Mouse (Mus musculus): Measurements from ENCODE around the gene Pde4d.

The Pde4d gene

DNA sequence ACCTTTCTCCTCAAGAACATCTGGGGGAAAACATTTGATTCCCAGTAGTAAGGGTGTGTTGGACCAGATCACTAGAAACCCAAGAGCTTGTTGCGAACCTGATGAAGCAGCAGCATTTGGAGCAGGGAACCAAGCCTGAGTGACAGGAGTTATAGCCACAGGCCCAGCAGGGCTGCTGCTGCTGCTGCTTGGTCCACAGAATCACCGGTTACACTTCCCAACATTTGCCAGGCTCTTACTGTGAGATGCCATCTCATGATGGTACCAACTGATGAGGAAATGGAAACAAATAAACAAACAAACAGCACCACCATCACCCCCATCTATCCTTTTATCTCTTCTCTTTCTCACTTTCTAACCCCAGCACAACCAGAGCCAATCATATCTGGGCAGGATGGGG is 979.8 kb downstream of the Pde4d start:
- in situ Hi-C loops (cut with MboI; ENCODE audit: unreplicated experiment in 2 of 2) = no loop called here

DNA sequence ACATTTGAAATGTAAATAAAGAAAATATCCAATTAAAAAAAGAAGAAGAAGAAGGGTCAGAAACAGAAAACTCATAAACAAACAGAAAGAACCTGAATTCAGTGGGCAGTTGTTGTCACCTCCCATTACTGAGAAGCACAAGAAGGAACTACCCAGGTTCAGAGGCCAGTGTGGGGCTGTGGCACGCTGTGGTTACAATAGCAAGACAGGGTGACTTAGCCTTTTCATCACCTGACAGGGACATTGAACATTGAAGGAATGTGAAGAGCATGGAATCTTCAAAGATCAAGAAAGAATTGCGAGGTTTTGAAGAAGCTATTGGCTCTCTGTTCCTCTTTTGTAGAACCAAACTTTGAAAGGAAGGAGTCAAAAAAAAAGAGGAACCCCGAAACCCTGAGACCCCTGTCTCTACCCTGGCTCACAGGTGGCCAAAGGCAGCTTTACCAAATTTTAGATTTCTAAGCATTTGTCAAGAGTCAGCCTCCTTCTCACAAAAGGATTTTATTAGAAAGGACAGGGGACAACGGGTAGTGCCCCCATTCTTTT is 987.6 kb downstream of the Pde4d start:
- in situ Hi-C loops (cut with MboI; ENCODE audit: unreplicated experiment in 2 of 2) = no loop called here

DNA sequence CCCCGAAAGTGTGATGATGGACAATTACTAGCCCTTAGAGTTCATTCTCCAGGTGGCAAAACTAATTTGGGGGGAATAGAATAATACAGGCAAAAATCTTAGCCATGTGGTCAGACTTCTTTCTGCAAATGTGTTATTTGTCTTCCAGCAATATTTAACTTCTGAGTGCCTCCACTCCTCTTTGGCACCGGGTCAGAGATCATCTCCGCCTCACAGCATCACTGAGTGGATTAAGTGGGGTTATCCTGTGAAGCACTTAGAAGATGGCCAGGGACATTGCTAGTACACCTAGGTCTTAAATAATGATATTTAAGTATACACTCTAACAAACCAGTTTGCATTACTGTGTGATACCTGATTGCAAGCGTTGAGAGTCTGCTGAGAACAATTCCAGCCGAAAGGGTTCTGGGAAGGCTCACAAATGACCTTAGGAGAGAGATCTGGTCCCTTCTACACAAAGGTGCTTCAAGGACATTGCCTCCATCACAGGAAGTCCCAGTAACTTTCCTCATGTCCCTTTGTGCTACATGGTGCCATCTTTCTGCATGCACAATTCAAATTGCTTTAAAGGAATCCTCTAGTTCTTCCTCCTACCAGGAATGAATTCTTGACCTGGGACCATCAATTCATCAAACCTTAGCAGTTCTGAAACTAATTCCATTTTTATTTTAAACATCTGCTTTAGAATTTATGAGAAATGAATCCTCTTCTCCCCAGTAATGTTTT is 989.9 kb downstream of the Pde4d start:
- in situ Hi-C loops (cut with MboI; ENCODE audit: unreplicated experiment in 2 of 2) = no loop called here

DNA sequence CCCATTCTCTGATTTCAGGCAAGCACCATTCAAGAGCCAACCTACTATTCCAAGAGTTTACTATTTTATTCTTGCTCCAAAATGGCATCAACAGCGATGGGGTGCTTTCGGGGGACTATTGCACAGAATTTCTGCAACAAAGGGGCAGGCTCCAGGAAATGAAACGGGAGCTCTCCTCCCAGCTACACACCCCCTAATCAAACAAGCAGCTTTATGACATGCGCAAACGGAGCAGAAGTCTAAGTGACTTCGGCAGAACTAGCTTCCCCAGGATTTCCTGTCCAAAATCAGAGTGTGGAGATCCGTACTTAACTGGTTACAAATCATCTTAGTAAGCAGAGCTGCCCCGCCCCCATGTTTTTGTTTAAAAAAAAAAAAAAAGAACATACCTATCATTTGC is 990.6 kb downstream of the Pde4d start:
- in situ Hi-C loops (cut with MboI; ENCODE audit: unreplicated experiment in 2 of 2) = no loop called here

DNA sequence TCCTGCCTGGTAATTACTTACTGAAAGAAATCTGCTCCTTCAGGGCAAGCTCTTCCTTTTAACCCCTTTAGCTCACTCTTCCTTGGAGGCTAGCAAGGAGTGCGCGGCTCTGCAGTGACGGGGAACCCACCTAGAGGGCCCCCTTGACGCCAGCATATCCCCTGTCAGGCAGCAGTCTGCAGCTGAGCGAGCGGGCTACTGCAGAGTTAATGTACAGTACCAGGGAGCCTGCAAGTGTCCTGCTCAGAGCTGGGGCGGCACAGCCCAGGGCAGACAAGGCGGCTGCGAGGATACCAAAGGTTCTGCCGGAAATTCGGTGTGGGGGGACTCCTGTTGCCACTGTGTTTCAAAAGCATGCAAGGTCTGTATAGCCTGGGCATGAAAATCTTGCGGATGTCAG is 991.1 kb downstream of the Pde4d start:
- in situ Hi-C loops (cut with MboI; ENCODE audit: unreplicated experiment in 2 of 2) = no loop called here

DNA sequence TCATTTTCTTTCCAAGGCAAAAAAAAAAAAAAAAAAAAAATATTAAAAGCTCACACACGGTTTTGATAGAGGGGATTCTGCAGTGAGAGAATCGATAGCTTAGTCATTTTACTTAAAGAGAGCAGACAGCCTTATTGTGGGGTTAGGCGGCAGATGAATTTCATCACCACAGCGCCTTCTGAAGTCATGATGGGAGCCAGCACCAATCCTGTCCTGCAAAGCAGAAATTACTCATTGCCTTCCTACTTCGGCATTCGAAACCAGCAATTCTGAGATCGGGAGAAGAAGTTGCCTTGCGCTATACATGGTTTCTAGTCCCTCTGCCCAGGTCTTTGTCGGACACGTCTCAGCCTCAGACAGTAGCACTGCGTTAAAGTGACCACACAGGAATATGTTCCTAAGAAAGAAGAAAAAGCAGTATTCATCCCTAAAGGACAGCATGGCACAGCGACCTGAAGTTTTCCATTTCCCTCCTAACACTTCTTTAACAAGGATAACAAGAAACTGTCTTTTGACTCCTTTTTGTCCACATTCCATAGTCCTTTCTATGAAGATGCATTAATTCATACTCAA is 991.7 kb downstream of the Pde4d start:
- in situ Hi-C loops (cut with MboI; ENCODE audit: unreplicated experiment in 2 of 2) = no loop called here

DNA sequence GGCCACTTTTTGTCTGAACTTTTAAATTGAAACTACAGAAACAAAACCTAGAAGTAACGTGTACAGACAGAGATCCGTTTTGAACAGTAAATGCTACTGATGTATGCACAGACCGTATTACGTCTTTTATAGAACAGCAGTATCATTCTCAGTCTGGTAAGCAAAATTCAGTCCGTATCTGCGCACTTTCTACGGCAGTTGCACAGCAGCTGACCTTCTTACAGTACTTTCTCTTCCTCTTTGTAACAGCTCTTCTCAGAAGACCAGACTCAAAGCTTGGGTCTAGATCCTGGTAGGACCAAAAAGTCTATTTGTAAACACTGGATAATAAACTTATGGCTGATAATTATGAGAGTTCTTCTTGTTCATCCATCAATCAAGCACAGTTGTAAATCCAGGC is 996.4 kb downstream of the Pde4d start:
- in situ Hi-C loops (cut with MboI; ENCODE audit: unreplicated experiment in 2 of 2) = no loop called here

DNA sequence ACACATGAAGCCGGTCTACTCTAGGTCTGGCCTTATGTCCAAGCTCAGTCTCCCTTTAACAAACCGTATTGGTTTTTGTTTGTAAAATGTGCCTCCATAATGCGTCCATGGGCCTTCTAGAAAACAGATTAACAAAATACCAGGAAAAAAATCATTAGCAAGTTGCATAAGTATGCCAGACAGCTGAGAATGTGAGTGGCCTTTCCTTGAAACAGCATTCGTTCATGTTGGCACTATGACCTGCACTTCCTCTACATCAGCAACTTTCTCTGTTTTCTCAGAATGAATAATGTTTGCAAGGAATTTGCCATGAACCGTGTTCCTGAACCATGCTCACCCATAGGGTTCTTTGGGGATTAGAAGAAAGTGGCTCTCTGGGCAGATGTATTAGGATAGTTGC is 998.4 kb downstream of the Pde4d start:
- in situ Hi-C loops (cut with MboI; ENCODE audit: unreplicated experiment in 2 of 2) = no loop called here

DNA sequence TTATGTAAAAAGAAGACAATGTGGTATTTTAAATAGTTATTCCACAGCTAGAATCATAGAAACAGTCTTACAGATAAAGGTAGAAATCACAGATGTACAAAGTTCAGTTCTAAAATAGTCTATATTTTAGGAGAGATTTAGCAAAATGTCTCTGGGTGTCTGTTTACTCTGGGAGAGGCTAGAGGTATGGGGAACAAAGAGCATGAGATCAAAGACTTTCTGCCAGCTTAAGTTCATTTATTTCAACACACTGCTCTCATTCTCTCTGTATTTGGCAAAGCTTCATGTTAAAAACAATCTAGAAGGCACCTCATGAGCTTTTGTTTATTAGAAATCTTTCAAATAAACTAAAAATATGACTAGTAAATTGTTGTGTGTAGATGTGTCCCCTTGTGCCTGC is 1024.6 kb downstream of the Pde4d start:
- in situ Hi-C loops (cut with MboI; ENCODE audit: unreplicated experiment in 2 of 2) = no loop called here

DNA sequence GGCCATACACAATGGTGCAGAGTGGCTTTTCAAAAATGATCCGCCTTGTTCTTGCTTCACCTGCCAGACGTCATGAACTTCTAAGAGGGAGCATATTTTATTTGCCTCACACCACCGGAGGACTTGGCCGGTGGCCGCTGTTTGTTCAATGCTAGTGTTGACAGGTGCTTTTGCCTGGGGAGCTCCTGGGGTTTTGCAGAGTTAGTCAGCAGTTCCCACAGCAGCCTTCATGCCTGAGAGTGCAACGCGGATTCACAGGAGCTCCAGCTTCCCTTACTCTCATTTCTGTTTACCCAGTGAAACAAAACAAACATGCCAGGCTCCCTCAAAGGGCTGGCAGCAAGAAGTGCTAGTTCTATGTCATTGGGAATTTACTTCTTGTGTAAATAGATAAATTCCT is 1031.7 kb downstream of the Pde4d start:
- in situ Hi-C loops (cut with MboI; ENCODE audit: unreplicated experiment in 2 of 2) = no loop called here

DNA sequence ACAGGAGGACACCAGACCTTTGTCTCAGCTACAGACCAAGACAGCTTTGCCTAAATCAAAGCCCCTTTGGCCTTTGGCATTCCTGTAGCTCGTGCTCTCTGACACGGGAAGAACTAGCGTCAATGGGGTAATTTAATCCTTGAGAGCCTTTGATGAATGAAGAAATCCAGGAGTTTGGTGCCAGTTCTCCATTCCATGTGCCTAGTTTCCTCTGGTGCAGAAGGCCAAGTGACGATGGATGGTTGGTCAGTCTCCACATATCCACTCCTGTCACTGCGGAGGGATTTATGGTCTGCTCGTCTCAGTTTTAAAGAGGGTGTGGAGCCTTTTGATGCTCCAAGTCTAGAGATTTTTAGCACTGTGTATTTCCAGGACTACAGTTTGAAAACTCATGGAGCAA is 1036.4 kb downstream of the Pde4d start:
- in situ Hi-C loops (cut with MboI; ENCODE audit: unreplicated experiment in 2 of 2) = no loop called here

DNA sequence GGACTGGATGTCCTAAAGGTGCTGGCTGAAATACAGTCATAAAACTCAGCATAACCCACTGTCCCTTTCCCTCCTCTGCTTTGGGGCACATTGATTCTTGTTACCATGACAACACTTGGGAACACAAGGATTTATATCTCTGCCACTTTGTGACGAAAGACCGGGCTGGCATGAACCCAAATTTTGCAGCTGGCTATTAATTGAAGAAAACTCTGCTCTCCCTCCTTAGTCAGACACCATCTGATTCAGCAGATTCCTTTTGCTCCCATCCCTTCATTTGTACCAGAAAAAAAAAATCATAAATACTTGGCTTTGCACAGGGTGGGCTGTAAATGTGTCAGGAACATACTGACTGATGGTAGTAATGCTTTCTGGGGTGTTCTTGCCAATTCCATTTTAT is 1037.6 kb downstream of the Pde4d start:
- in situ Hi-C loops (cut with MboI; ENCODE audit: unreplicated experiment in 2 of 2) = no loop called here

DNA sequence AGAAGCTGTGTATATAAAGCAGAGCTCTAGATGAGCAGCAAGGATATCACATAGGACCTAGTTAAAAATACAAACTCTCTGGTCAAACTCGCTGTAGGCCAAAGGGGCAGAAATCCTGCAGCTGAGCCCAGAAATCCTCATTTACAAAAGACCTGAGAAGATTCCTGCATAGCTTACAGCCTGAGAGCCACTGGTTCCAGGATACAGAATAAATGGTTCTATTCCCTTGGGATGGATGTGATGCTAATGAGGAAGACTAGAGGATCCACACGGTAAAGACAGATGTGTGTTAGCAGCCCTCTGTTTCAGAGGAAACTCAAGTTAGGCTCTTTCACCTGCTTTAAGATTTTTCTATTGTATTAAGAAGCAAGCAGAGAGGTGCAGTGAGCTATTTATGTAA is 1041.1 kb downstream of the Pde4d start:
- in situ Hi-C loops (cut with MboI; ENCODE audit: unreplicated experiment in 2 of 2) = no loop called here

DNA sequence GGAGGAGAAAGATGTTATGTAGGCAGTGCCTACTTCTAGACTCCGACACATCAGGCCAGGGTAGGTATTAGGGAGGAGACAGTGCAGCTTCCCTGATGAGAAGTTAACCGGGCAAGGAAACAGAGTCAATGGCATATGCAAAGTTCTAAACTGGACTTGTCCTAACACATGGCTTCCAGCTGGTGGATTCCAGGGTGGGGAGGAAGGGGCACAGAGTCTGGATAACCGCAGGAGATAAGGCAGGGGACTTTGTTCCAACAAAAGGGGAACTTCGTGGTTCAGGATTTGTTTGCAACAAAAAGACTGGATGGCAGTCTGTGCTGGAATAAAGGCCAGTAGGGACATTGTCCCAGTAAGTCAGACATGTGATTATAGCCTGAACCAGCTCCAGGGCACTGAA is 1042.1 kb downstream of the Pde4d start:
- in situ Hi-C loops (cut with MboI; ENCODE audit: unreplicated experiment in 2 of 2) = no loop called here

DNA sequence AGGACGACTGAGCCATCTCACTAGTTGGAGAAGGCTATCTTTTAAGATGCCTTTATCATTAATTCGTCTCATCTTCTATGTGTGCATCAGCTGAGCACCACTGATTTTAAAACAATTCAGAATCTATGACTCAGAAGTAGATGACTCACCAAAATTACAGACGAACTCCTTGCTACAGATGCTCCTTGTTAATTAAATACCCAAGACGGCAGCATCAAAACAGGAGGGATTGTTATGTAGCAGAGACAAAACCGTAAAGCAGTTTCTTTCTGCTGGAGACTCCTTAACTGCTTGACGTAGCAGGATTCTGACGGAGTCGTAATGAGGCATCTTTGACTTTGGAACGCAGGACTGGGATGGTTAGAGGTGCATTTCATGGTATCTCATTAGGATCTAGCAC is 1050.6 kb downstream of the Pde4d start:
- in situ Hi-C loops (cut with MboI; ENCODE audit: unreplicated experiment in 2 of 2) = no loop called here

DNA sequence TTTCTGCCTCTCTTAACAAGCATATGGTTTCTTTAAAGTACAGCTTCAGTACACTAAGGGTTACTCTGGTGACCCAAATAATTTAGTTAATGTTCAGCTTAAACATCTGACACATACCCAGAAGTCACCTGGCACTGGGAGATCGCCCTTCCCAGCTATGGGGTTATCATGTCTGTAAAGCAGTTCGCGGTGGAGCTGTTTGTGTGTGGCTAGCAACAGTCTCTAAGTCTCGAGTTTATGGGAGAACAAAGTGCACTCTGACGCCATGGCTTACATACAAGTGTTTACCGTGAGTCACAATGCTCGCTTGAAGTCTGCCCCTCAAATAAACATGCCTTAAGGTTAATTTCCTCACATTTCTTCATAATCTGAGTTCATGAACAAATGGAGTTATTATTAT is 1053.0 kb downstream of the Pde4d start:
- in situ Hi-C loops (cut with MboI; ENCODE audit: unreplicated experiment in 2 of 2) = no loop called here

DNA sequence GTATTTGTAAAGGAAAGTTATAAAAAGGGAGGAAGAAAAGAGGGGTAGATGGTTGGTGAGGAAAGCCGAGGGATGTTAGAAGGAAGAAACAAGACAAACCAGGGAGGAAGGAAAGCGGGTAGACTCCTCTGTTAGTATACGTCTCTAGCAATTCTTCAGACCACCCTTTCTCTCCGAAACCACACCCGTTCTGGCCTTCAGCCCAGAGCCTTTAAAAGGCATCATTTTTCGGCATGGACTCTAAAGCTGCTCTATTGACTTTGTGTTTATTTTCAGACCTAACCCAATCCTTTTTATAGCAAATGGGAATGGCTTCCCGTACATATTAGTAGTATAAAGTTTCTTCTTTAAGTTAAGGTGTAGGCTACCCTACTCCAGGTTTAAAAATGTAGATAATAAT is 1057.0 kb downstream of the Pde4d start:
- in situ Hi-C loops (cut with MboI; ENCODE audit: unreplicated experiment in 2 of 2) = no loop called here

DNA sequence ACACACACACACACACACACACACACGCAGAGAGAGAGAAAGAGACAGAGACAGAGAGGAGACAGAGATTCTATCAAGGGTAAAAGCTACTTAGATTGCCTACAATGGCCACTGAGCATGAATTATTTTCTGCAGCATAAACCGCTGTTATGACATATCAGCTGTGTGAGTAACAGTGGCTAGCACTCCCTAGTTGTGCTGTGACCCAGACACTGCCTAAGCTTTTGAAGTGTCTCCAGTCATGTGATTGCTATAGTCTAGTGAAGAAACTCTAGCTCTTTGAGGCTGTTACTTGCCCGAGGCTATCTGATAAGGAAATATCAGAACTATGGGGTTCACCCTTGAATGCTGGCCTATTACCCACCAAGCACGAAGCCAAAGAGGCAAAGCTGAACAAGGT is 1058.7 kb downstream of the Pde4d start:
- in situ Hi-C loops (cut with MboI; ENCODE audit: unreplicated experiment in 2 of 2) = no loop called here

DNA sequence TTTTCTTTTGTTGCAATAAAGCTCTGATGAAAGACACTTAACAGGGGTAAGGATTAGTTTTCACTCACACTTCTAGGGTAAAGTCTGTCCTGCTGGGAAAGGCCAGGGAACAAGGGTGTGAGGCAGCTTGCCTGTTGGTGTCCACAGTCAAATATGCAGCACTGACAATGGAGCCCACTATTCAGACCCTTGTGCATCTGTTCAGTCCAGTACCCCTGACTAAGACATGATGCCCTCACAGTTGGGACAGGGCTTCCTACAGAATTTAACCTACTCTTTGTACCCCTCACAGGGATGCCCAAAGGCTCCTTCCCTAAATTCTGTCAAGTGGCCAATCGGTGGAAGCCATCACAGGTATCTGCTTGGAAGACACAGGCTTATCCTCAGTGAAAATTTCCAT is 1068.4 kb downstream of the Pde4d start:
- in situ Hi-C loops (cut with MboI; ENCODE audit: unreplicated experiment in 2 of 2) = no loop called here

DNA sequence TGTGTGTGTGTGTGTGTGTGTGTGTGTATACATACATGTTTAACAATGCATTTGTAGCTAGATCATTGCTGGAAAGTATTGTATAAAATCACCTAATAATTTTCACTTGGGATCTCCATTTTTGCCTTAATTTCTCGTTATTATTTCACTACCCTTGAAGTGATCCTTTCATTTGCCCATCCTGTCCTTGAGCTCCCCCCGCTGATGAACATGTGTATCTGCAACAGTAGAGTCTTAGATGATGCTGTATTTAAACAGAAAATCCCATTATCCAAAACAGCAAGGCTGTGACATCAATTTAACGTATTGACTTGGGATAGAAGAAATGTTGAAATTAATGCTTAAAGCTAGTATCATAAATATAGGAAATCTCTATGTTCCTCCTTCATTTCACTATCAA is 1069.7 kb downstream of the Pde4d start:
- in situ Hi-C loops (cut with MboI; ENCODE audit: unreplicated experiment in 2 of 2) = no loop called here

DNA sequence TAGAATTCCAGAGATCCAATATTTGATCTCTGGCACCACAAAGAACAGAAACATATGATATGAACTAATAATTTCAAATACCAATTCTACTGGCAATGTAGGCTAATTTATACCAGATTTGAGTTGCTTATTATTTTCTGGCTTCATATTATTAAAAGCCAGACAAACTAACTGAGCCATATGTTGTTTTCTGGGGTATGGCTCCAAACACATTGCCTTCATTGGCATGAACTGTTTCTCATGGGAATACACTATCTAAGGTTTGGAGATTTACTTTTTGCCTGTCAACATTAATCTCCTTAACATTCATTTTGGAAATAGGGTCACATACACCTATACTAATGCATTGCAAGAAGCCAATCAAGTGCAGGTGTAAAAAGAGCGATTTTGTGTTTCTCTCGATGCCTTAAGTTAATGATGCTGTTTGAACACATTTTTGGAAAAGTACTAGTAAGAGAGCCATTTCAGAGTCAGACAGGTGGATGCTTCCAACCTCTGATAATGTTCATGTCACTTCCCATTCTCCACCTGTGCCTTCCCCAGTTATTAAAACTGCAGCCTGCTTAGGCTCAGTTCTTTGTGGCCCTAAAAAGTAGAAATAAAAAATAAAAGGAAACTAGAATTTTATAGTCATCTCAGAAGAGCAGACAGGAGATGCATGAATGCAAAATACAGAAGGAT is 1070.4 kb downstream of the Pde4d start:
- in situ Hi-C loops (cut with MboI; ENCODE audit: unreplicated experiment in 2 of 2) = no loop called here

Measured in v-Abl transformed pro-B cells (cell line).